In the genomic region with DNA sequence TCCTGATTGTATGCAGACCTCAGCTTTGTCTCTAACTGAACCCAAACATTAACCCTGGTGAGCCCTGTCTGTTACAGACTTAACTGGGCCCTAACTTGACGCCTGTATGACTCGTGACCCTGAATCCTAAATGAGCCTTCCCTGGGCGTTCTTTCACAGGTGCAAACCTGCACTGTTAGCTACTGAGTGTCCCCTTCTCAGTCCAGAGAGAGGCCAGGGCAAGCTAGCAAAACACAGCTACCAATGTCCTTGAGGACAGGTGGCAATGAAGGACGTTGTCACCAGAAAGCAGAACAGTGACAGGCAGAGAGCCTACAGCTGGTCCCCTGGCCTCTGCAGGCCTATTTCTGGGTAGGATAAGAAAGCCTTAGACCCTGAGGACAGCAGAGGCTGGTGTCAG, we compare ENCODE assay signal across 19 mouse cellular contexts. TPM values are rescaled to one million over a fixed set of nuclear protein-coding genes. Genes with fewer than 3 reads are reported as not detected.
DNase-seq lines count a peak whose midpoint lies in the region; ATAC-seq lines count a peak whose summit lies in the region.
"Had no signal": no experiment of that assay in that cellular context is flagged by ENCODE, and none has a peak within 500 bp of the region (broad histone marks: within the 10 kb centered on the region; RNA-seq: fewer than 3 reads in every experiment).

No protein-coding gene starts in this region.

- H3K27me3 ChIP-seq in embryonic facial prominence, embryonic 12.5 days: no peaks in the 10 kb centered on the region
- H3K27me3 ChIP-seq in embryonic facial prominence, embryonic 10.5 days (replicated peaks; ENCODE audit: low read depth, poor library complexity, severe bottlenecking): 0 out of 2 replicates have a peak, but pooled peaks cover 6% of the 10 kb centered on the region
- peaks cover 10% of the 10 kb centered on the region; the same call in 1 of the 2 replicates for H3K27me3 ChIP-seq in heart, embryonic 14.5 days (ENCODE audit: control insufficient read depth, insufficient read depth, low read length)
- no peaks in the 10 kb centered on the region for H3K27me3 ChIP-seq in limb, embryonic 11.5 days (ENCODE audit: control insufficient read depth, insufficient read depth, low read length)
- H3K27me3 ChIP-seq: CH12.LX; hindbrain, embryonic 13.5 days; intestine, embryonic 15.5 days; limb, embryonic 12.5 days; stomach, embryonic 15.5 days had no signal

- H3K36me3 ChIP-seq in embryonic facial prominence, embryonic 12.5 days: no peaks in the 10 kb centered on the region
- no peaks in the 10 kb centered on the region for H3K36me3 ChIP-seq in embryonic facial prominence, embryonic 10.5 days (replicated peaks)
- no peaks in the 10 kb centered on the region for H3K36me3 ChIP-seq in heart, embryonic 14.5 days (ENCODE audit: control insufficient read depth, insufficient read depth, low read length)
- H3K36me3 ChIP-seq in limb, embryonic 11.5 days (ENCODE audit: control insufficient read depth, insufficient read depth, low read length): no peaks in the 10 kb centered on the region
- H3K36me3 ChIP-seq: hindbrain, embryonic 13.5 days; intestine, embryonic 15.5 days; limb, embryonic 12.5 days; stomach, embryonic 15.5 days had no signal

- no peak overlapping the region for H3K4me3 ChIP-seq in embryonic facial prominence, embryonic 12.5 days
- H3K4me3 ChIP-seq in embryonic facial prominence, embryonic 10.5 days: no peak overlapping the region
- no peak overlapping the region for H3K4me3 ChIP-seq in heart, embryonic 14.5 days (ENCODE audit: control insufficient read depth in 1 of 2, insufficient read depth in 1 of 2, low read depth in 1 of 2, low read length in 2 of 2)
- H3K4me3 ChIP-seq in limb, embryonic 11.5 days (ENCODE audit: low read depth, low read length): no peak overlapping the region
- H3K4me3 ChIP-seq: hindbrain, embryonic 13.5 days; intestine, embryonic 15.5 days; left cerebral cortex, adult 2 months; limb, embryonic 12.5 days; stomach, embryonic 15.5 days had no signal

- 65% methylated on average over 4 of the region's 4 CpGs for whole genome bisulfite sequencing in embryonic facial prominence, embryonic 12.5 days
- 74% methylated on average over 4 of the region's 4 CpGs for WGBS in embryonic facial prominence, embryonic 10.5 days
- WGBS in heart, embryonic 14.5 days: 51% methylated on average over 4 of the region's 4 CpGs
- 61% methylated on average over 4 of the region's 4 CpGs for WGBS in limb, embryonic 11.5 days

- H3K27ac ChIP-seq in embryonic facial prominence, embryonic 12.5 days: 0 out of 2 replicates have a peak overlapping the region, but pooled peaks have one; percentile 55
- no peak overlapping the region for H3K27ac ChIP-seq in embryonic facial prominence, embryonic 10.5 days (replicated peaks)
- peak overlapping the region; percentile 51 to 62 for H3K27ac ChIP-seq in heart, embryonic 14.5 days (replicated peaks in 1 of 2; ENCODE audit: control insufficient read depth in 1 of 2, insufficient read depth in 1 of 2, low read depth in 2 of 2, low read length in 2 of 2)
- no peak overlapping the region for H3K27ac ChIP-seq in limb, embryonic 11.5 days (replicated peaks; ENCODE audit: low read depth, low read length)
- H3K27ac ChIP-seq: hindbrain, embryonic 13.5 days; intestine, embryonic 15.5 days; left cerebral cortex, adult 2 months; liver, embryonic 14.5 days; stomach, embryonic 15.5 days had no signal

- ATAC-seq in embryonic facial prominence, embryonic 12.5 days (ENCODE audit: insufficient number of reproducible peaks, insufficient read depth, low FRiP score, low TSS enrichment): no peak
- ATAC-seq in heart, embryonic 14.5 days (ENCODE audit: insufficient number of reproducible peaks, insufficient read depth, low FRiP score, low read depth): peak; percentile 13; the same call in 1 of the 2 replicates
- ATAC-seq in limb, embryonic 11.5 days (ENCODE audit: insufficient number of reproducible peaks, low FRiP score, low TSS enrichment, low read depth): no peak
- ATAC-seq: intestine, embryonic 15.5 days had no signal

- no peaks in the 10 kb centered on the region for H3K9me3 ChIP-seq in embryonic facial prominence, embryonic 12.5 days
- no peaks in the 10 kb centered on the region for H3K9me3 ChIP-seq in embryonic facial prominence, embryonic 10.5 days
- no peaks in the 10 kb centered on the region for H3K9me3 ChIP-seq in heart, embryonic 14.5 days (ENCODE audit: control insufficient read depth, low read length)
- H3K9me3 ChIP-seq in limb, embryonic 11.5 days (ENCODE audit: control insufficient read depth, low read length): no peaks in the 10 kb centered on the region
- H3K9me3 ChIP-seq: hindbrain, embryonic 13.5 days; intestine, embryonic 15.5 days; limb, embryonic 12.5 days; stomach, embryonic 15.5 days had no signal

- H3K9ac ChIP-seq in embryonic facial prominence, embryonic 12.5 days: no peak overlapping the region
- peak overlapping the region; percentile 16; the same call in 1 of the 2 replicates for H3K9ac ChIP-seq in heart, embryonic 14.5 days (ENCODE audit: low read length)
- 0 out of 2 replicates have a peak overlapping the region, but pooled peaks have one; percentile 27 for H3K9ac ChIP-seq in limb, embryonic 11.5 days (ENCODE audit: low read length)
- H3K9ac ChIP-seq: hindbrain, embryonic 13.5 days; intestine, embryonic 15.5 days; limb, embryonic 12.5 days; liver, embryonic 14.5 days; stomach, embryonic 15.5 days had no signal

- no peak for DNase-seq in embryonic facial prominence, embryonic 10.5 days (ENCODE audit: low spot score)
- DNase-seq in heart, postnatal 36 days: no peak
- DNase-seq in kidney, adult 8-10 months: peak; percentile 21 to 63
- no peak for DNase-seq in kidney, postnatal 4 days
- DNase-seq in limb, embryonic 11.5 days (ENCODE audit: low spot score): no peak
- DNase-seq in cerebellum, postnatal 14 days: no peak
- DNase-seq: gastrocnemius, postnatal 36 days; midbrain, embryonic 14.5 days; spleen, adult 18-20 months; thymus, adult 2 months had no signal

- intact Hi-C loops in heart, postnatal 36 days (cut with DNase I): no loop called here

- peaks cover 23% of the 10 kb centered on the region for H3K4me1 ChIP-seq in embryonic facial prominence, embryonic 12.5 days
- peaks cover 23% of the 10 kb centered on the region for H3K4me1 ChIP-seq in embryonic facial prominence, embryonic 10.5 days
- H3K4me1 ChIP-seq in heart, embryonic 14.5 days (ENCODE audit: control insufficient read depth in 2 of 2, insufficient read depth in 2 of 2, low read length in 2 of 2): peaks cover 15 to 22% of the 10 kb centered on the region in 2 experiments
- H3K4me1 ChIP-seq in limb, embryonic 11.5 days (ENCODE audit: control insufficient read depth, insufficient read depth, low read length): no peaks in the 10 kb centered on the region; the same call in 1 of the 2 replicates
- H3K4me1 ChIP-seq: stomach, embryonic 15.5 days had no signal

- H3K4me2 ChIP-seq in embryonic facial prominence, embryonic 12.5 days (replicated peaks): no peak overlapping the region
- no peak overlapping the region for H3K4me2 ChIP-seq in heart, embryonic 14.5 days (ENCODE audit: low read length)
- no peak overlapping the region for H3K4me2 ChIP-seq in limb, embryonic 11.5 days (ENCODE audit: low read depth, severe bottlenecking)
- H3K4me2 ChIP-seq: hindbrain, embryonic 13.5 days; intestine, embryonic 15.5 days; limb, embryonic 12.5 days; stomach, embryonic 15.5 days had no signal

RNA-seq across cellular contexts. Expression of a gene that starts 37.0 kb away (rescaled TPM):
- polyA plus RNA-seq in embryonic facial prominence, embryonic 12.5 days (2016; fragmentation: Nextera tagmentation; extraction: Ambion mirVana): 56.2 and 67.5 TPM in 2 replicates
- polyA plus RNA-seq in embryonic facial prominence, embryonic 10.5 days (2016; fragmentation: Nextera tagmentation; extraction: Ambion mirVana): 55.5 and 59.2 TPM in 2 replicates
- 64.2 and 66.8 TPM in 2 replicates for polyA plus RNA-seq in heart, embryonic 14.5 days (2014; fragmentation: Nextera tagmentation; extraction: Ambion mirVana)
- 100 to 1,000 TPM; 101 to 102 TPM for total RNA-seq in heart, postnatal 36 days (2021)
- polyA plus RNA-seq in limb, embryonic 11.5 days (2014; fragmentation: Nextera tagmentation; extraction: Ambion mirVana): 34.4 and 36.1 TPM in 2 replicates

Comparison
In these comparisons a context has a peak if more than half of its experiments do, and no peak if none do; other contexts are left out.
1. H3K27ac ChIP-seq: peak in embryonic facial prominence, embryonic 12.5 days (single experiment) and heart, embryonic 14.5 days (2 of 2); none in embryonic facial prominence, embryonic 10.5 days (single experiment) and limb, embryonic 11.5 days (single experiment).
2. DNase-seq: peak in kidney, adult 8-10 months (2 of 2); none in embryonic facial prominence, embryonic 10.5 days (single experiment), heart, postnatal 36 days (0 of 2), kidney, postnatal 4 days (0 of 2), limb, embryonic 11.5 days (single experiment) and cerebellum, postnatal 14 days (0 of 2).